Mouse (Mus musculus): ENCODE measurements around the gene Pfas.

- TF ChIP-seq TAL1 (IDR thresholded peaks at IDR 0.05; ENCODE audit: low read length) (no peak), GATA1 (IDR thresholded peaks at IDR 0.05; ENCODE audit: low read length) (no peak)
These were observed 12.4 kb upstream of the Pfas start for GRCm38 (mm10) chr11:69020691-69021090.
